Mouse (Mus musculus): Measurements from ENCODE around the gene Dync1h1.
A peak's percentile ranks its signal among the peaks of the same experiment; 100 is the strongest.
"Not testable (repeated sequence)": the region's sequence is repeated elsewhere in the genome, so short reads cannot be mapped to it uniquely, and the experiment has no call there.

The Dync1h1 gene

GRCm38 (mm10) chr12:110606676-110607075, 5.4 kb downstream of the Dync1h1 start:
- DNase-seq (ENCODE audit: low spot score): no peak

- no peak for DNase-seq (ENCODE audit: low spot score)
Measured at GRCm38 (mm10) chr12:110608460-110609152, 7.4 kb downstream of the Dync1h1 start.

- no peak for DNase-seq (ENCODE audit: low spot score)
Measured at GRCm38 (mm10) chr12:110609153-110609497, 7.9 kb downstream of the Dync1h1 start.

- no peak for DNase-seq (ENCODE audit: low spot score)
Measured at GRCm38 (mm10) chr12:110610713-110611112, 9.5 kb downstream of the Dync1h1 start.

GRCm38 (mm10) chr12:110630056-110630455, 28.8 kb downstream of the Dync1h1 start:
- DNase-seq (ENCODE audit: low spot score): no peak

GRCm38 (mm10) chr12:110636293-110636692, 35.0 kb downstream of the Dync1h1 start:
- DNase-seq (ENCODE audit: low spot score): no peak

- no peak for DNase-seq (ENCODE audit: low spot score)
Measured at GRCm38 (mm10) chr12:110637507-110638114, 36.4 kb downstream of the Dync1h1 start.

- no peak for DNase-seq (ENCODE audit: low spot score)
Measured at GRCm38 (mm10) chr12:110650241-110650641, 49.0 kb downstream of the Dync1h1 start.

- no peak for DNase-seq (ENCODE audit: low spot score)
Measured at GRCm38 (mm10) chr12:110651464-110651863, 50.2 kb downstream of the Dync1h1 start.

- DNase-seq (ENCODE audit: low spot score): no peak
Measured at GRCm38 (mm10) chr12:110661746-110662145, 60.5 kb downstream of the Dync1h1 start.

GRCm38 (mm10) chr12:110667466-110668077, 66.3 kb downstream of the Dync1h1 start:
- peak; percentile 69 for DNase-seq (ENCODE audit: low spot score)

GRCm38 (mm10) chr12:110674243-110674642, 73.0 kb downstream of the Dync1h1 start:
- no peak for DNase-seq (ENCODE audit: low spot score)

GRCm38 (mm10) chr12:110681191-110681590, 79.9 kb downstream of the Dync1h1 start:
- DNase-seq (ENCODE audit: low spot score): peak; percentile 65

GRCm38 (mm10) chr12:110681878-110682277, 80.6 kb downstream of the Dync1h1 start:
- DNase-seq (ENCODE audit: low spot score): no peak

GRCm38 (mm10) chr12:110682561-110683299, 81.5 kb downstream of the Dync1h1 start, which contains the start of gene 1700001K19Rik:
1700001K19Rik (minus strand) TSS chr12:110682619.
- no peak for DNase-seq (ENCODE audit: low spot score)

- no peak for DNase-seq (ENCODE audit: low spot score)
Measured at GRCm38 (mm10) chr12:110683580-110683979, 82.3 kb downstream of the Dync1h1 start.

- DNase-seq (ENCODE audit: low spot score): peak; percentile 81
Measured at GRCm38 (mm10) chr12:110687894-110688734, 86.9 kb downstream of the Dync1h1 start.

GRCm38 (mm10) chr12:110688921-110689320, 87.7 kb downstream of the Dync1h1 start:
- DNase-seq (ENCODE audit: low spot score): not testable (repeated sequence)

GRCm38 (mm10) chr12:110689919-110690643, 88.8 kb downstream of the Dync1h1 start:
- no peak for DNase-seq (ENCODE audit: low spot score)

- not testable (repeated sequence) for DNase-seq (ENCODE audit: low spot score)
Measured at GRCm38 (mm10) chr12:110693378-110693777, 92.1 kb downstream of the Dync1h1 start.

GRCm38 (mm10) chr12:110695676-110696171, 94.5 kb downstream of the Dync1h1 start:
- DNase-seq (ENCODE audit: low spot score): peak; percentile 75
